Mouse (Mus musculus) liver, adult 2 months (tissue): ENCODE measurements around the gene Nr2e1. TPM values are rescaled to one million over a fixed set of nuclear protein-coding genes. Genes with fewer than 3 reads are reported as not detected.

ENCODE experiments used
- DNase-seq: peaks from one replicate; pipeline ENCODE4 v3.0.0-alpha.2; 2011; ENCODE audit warnings: low read depth, low spot score; ENCODE audit errors: extremely low read depth
- H3K27ac ChIP-seq: fragments of 200-500 bp; replicated peaks from 2 replicates; pipeline ENCODE4 v1.5.1; 2012; ENCODE audit warnings: low read depth, mild to moderate bottlenecking, control low read depth, inconsistent platforms, low read length; ENCODE audit not compliant: insufficient read depth
- H3K27me3 ChIP-seq: fragments of 200-500 bp; 2 replicates; pipeline ENCODE4 v1.6.1; 2012; ENCODE audit warnings: mild to moderate bottlenecking, moderate library complexity, low read length, inconsistent platforms; ENCODE audit not compliant: control insufficient read depth, insufficient read depth
- H3K36me3 ChIP-seq: fragments of 200-500 bp; 2 replicates; pipeline ENCODE4 v1.6.1; 2012; ENCODE audit warnings: low read length, inconsistent platforms; ENCODE audit not compliant: control insufficient read depth, insufficient read depth
- H3K4me1 ChIP-seq: fragments of 200-500 bp; 2 replicates; pipeline ENCODE4 v1.6.1; 2011; ENCODE audit warnings: low read length; ENCODE audit not compliant: control insufficient read depth, insufficient read depth
- H3K4me3 ChIP-seq: fragments of 200-500 bp; 2 replicates; pipeline ENCODE4 v1.5.1; 2011; ENCODE audit warnings: low read depth, mild to moderate bottlenecking, control low read depth, low read length, moderate library complexity; ENCODE audit not compliant: insufficient read depth
- H3K79me2 ChIP-seq: fragments of 200-500 bp; 2 replicates; pipeline ENCODE4 v1.6.1; 2012; ENCODE audit warnings: inconsistent platforms, mild to moderate bottlenecking, low read length, moderate library complexity; ENCODE audit not compliant: control insufficient read depth, insufficient read depth
- H3K9ac ChIP-seq: fragments of 200-500 bp; 2 replicates; pipeline ENCODE4 v1.6.1; 2012; ENCODE audit warnings: low read depth, mild to moderate bottlenecking, control low read depth, inconsistent platforms, low read length
- CTCF ChIP-seq: fragments of 200-500 bp; IDR thresholded peaks from 2 replicates; pipeline ENCODE4 v1.5.1; 2011; ENCODE audit warnings: low read depth, low read length, control low read depth
- POLR2A ChIP-seq: fragments of 200-500 bp; IDR thresholded peaks from 2 replicates; pipeline ENCODE4 v1.6.1; 2011; ENCODE audit warnings: low read length, control low read depth; ENCODE audit not compliant: insufficient read depth; ENCODE audit errors: extremely low read depth
- WGBS: fragments of 180-500 bp; shearing (Covaris S2); methylation state at CpG from one replicate; pipeline ENCODE4 v1.1.7; 2018; 5-methylcytosine and 5-hydroxymethylcytosine counted together
- polyA plus RNA-seq: library from polyadenylated mRNA; depleted of rRNA; stranded (reverse); fragments of >200 nt; gene quantifications from 2 replicates; pipeline ENCODE4 v1.2.3, GENCODE M21; 2012
- total RNA-seq: library from RNA; depleted of rRNA; stranded (reverse); fragments of >200 nt; gene quantifications from 2 replicates; pipeline ENCODE4 v1.2.3, GENCODE M21; 2014

Nr2e1 gene
- total and polyA plus RNA-seq, 2 experiments = not detected

DNA sequence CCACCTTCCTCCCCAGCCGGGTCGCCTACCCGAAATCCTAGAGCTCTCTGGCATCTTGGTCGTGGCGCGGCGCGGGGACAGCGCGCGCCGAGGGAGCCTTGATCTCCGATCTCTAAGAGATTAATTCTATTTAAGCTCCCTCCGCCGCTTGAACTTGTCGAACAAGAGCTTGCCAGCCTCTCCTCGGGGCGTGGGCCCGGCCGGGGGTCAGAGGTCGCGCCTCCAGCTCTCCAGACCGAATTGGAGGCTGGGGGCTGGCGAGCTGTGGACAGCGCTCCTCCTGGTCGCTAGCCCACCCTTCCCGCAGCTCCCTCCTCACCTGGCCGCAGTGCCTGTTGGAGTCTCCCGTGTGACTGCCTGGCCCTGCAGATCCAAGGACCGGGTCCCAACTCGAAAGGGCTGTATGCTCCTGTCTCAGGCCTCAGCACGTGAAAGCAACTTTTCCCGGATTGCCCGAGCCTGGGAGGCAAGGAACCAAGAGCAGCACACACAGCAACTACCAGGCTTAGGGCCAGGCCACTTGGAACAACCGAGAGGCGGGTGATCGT is 1.1 kb upstream of the Nr2e1 start:
- Histone ChIP-seq H3K27ac (no peak overlapping the region), H3K79me2 (no peaks in the 10 kb centered on the region), H3K36me3 (no peaks in the 10 kb centered on the region), H3K4me1 (no peaks in the 10 kb centered on the region), H3K27me3 (peaks cover 51% of the 10 kb centered on the region), H3K4me3 (no peak overlapping the region), H3K9ac (no peak overlapping the region)
- 5% methylated on average over 37 of the region's 37 CpGs for whole genome bisulfite sequencing
- DNase-seq = no peak
- TF ChIP-seq POLR2A = no peak

DNA sequence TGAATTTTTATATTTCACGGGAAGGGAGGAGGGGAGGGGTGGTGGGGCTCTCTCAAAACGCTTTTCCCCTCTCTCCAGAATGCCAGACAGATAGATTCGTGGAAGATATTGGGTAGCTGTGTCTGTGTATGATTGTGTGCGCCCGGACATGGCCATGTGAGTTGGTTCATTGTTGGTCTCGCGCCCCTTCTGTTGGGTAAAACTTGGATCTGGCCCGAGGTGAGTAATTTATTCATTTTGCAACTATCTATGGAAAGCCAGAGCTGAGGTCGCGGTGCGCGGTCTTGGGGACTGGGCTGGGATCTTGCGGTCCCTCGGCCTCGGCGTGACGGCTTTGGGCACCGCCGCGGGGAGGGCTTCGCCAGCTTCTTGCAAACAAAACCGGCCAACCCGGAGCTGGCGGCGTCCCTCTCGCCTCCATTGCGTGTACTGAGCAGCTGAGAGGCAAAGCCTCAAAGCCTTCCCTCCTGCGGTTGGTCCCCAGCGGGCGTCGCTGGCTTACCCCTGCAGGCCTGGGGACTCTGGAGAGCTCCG is 537 bp upstream of the Nr2e1 start:
- Histone ChIP-seq H3K4me3 (no peak overlapping the region), H3K27ac (no peak overlapping the region), H3K27me3 (peaks cover 54% of the 10 kb centered on the region), H3K9ac (no peak overlapping the region), H3K79me2 (no peaks in the 10 kb centered on the region), H3K4me1 (no peaks in the 10 kb centered on the region), H3K36me3 (no peaks in the 10 kb centered on the region)
- 5% methylated on average over 32 of the region's 32 CpGs for WGBS
- DNase-seq = no peak
- TF ChIP-seq CTCF (no peak), POLR2A (no peak)

DNA sequence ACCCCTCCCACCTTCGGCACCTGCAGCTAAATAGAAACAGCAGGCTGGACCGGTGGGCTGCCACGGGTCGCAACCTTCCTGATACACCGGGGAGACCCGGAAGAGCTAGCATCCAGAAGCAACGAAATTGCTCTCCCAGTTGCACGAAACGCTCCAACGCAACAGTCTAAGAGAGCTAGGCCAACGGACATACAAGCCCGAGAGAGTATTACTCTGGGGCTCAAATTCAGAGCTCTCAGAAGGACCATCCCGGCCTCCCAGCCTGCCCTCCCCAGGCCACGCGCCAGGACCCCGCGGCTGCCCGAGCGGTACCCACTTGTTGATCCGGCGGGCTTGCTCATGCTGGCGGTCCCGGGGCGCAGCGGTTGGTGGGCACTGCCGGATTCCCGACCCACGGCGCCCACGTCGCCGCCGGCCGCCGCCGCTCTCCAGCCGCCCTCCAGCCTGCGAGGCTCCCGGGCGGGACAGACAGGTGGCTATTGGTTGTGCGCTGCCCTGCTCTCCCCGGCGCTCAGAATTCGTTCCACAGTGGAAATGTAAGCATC is 794 bp downstream of the Nr2e1 start:
- no peaks in the 10 kb centered on the region for H3K79me2 ChIP-seq
- 3% methylated on average over 44 of the region's 44 CpGs for whole genome bisulfite sequencing
- TF ChIP-seq POLR2A (no peak), CTCF (no peak)
- DNase-seq = no peak
- H3K27ac ChIP-seq = no peak overlapping the region
- no peak overlapping the region for H3K9ac ChIP-seq
- H3K36me3 ChIP-seq = no peaks in the 10 kb centered on the region
- peaks cover 60% of the 10 kb centered on the region for H3K27me3 ChIP-seq
- no peak overlapping the region for H3K4me3 ChIP-seq
- no peaks in the 10 kb centered on the region for H3K4me1 ChIP-seq

DNA sequence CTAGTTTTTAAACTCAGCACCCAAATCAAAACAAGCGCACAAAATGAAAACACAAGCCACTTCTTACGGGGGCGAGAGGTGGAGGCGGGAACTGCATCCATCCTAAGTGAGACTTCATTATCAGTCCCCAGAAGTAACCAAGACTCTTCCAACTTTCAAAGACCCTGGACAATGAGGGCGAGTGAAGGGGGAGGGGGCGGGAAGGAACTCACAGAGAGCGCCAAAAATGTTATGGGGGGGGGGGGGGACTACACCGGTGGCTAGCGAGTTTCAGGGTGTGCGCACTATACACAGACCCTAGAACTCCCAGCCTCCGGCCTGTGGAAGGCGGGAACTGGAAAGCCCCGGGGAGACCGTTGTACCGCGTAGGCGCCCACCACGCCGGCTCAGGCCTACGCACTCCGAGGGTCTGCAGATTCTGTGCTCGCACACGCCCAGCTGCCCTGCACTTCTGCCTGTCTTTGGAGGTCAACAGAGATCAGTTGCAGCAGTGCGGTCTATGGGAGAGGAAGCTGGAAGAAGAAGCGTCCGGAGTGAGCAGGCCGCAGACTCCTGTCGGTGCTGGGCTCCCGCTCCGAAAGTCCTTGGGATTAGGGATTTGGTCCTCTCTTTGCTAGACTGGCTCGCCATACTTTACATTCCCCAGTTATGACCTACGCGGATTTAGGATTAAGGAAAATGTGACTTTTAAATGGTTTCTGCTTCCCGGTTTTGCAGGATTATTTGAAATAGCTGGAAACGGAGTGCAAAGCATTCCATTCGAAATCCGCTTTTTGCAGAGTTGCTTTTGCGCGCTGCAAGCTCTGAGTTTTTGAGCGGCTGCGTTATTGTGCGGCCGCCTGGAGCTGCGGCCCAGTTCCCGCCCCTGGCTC is 1.5 kb downstream of the Nr2e1 start:
- Histone ChIP-seq H3K4me1 (no peaks in the 10 kb centered on the region), H3K27ac (no peak overlapping the region), H3K79me2 (no peaks in the 10 kb centered on the region), H3K36me3 (no peaks in the 10 kb centered on the region), H3K4me3 (no peak overlapping the region), H3K27me3 (peaks cover 59% of the 10 kb centered on the region), H3K9ac (no peak overlapping the region)
- 7% methylated on average over 45 of the region's 45 CpGs for WGBS
- DNase-seq = no peak
- TF ChIP-seq CTCF (no peak), POLR2A (no peak)

DNA sequence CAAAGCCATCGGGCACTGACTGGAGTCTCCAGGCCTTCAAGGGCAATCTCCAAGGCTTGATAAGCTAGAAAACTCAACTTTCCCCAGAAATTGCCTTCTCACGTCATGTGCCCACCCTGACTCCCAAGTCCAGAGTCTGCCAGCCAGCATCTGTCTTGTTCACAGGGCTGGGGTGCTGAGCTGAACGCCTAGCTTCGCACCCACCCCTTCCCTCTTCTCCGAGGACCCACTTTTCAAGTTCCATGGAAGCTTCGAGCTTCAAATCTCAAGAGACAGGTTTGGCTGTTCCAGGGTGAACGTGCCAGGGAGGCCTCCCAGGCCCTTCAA is 2.5 kb downstream of the Nr2e1 start:
- H3K27me3 ChIP-seq = peaks cover 52% of the 10 kb centered on the region
- H3K4me3 ChIP-seq = no peak overlapping the region

More for the DNA sequence above, 2.5 kb downstream of the Nr2e1 start:
- Histone ChIP-seq H3K36me3 (no peaks in the 10 kb centered on the region), H3K79me2 (no peaks in the 10 kb centered on the region), H3K9ac (no peak overlapping the region), H3K27ac (no peak overlapping the region), H3K4me1 (no peaks in the 10 kb centered on the region)
- whole genome bisulfite sequencing = 8% methylated on average over 7 of the region's 7 CpGs
- TF ChIP-seq CTCF (no peak), POLR2A (no peak)
- DNase-seq = no peak
